Mouse (Mus musculus): Measurements from ENCODE around the gene Gm49342.
A peak's percentile ranks its signal among the peaks of the same experiment; 100 is the strongest.

The Gm49342 gene

GRCm38 (mm10) chr14:50987668-50988067 lies 43.4 kb downstream of the Gm49342 start:
- DNase-seq: no peak

GRCm38 (mm10) chr14:50991037-50991436 lies 46.7 kb downstream of the Gm49342 start:
- no peak for DNase-seq

- DNase-seq: no peak
These were observed 52.8 kb downstream of the Gm49342 start for GRCm38 (mm10) chr14:50997088-50997487.

GRCm38 (mm10) chr14:50997999-50998666 lies 53.8 kb downstream of the Gm49342 start:
- DNase-seq: no peak

- DNase-seq: no peak
These were observed 63.0 kb downstream of the Gm49342 start, which contains the start of gene Rnase10 for GRCm38 (mm10) chr14:51007152-51007801. TSS of gene Rnase10 (plus strand) at chr14:51007751.

GRCm38 (mm10) chr14:51007914-51008713 lies 63.8 kb downstream of the Gm49342 start:
- DNase-seq: peak; percentile 39 to 69

- no peak for DNase-seq
These were observed 64.5 kb downstream of the Gm49342 start for GRCm38 (mm10) chr14:51008781-51009180.

- DNase-seq: no peak
These were observed 65.3 kb downstream of the Gm49342 start for GRCm38 (mm10) chr14:51009572-51009971.

Data from kidney, postnatal 4 days (tissue).